In the genomic region with DNA sequence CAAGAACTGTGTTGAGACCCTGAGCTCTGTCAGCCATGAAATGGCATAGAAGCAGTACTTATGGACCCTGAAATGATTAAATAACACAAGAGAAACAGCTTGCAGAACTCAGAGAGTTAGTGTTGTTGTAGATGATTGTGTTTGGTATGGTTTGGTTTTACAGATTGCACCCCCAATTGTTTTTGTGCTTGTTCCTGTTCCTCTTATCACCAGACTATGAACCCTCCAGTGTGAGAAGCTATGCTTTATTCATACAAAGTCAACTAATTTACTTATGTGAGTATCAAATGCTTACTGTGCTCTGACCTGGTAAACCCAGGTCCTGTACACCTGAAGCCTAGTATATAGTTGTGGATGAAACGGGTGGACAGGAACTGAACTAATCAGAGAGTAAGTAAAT, we compare ENCODE assay signal across 28 mouse cellular contexts. TPM values are rescaled to one million over a fixed set of nuclear protein-coding genes. Genes with fewer than 3 reads are reported as not detected.
A peak's percentile ranks its signal among the peaks of the same experiment; 100 is the strongest.
DNase-seq lines count a peak whose midpoint lies in the region; ATAC-seq and TF ChIP-seq lines count a peak whose summit lies in the region.
"Had no signal": no experiment of that assay in that cellular context is flagged by ENCODE, and none has a peak within 500 bp of the region (broad histone marks: within the 10 kb centered on the region; RNA-seq: fewer than 3 reads in every experiment).

No protein-coding gene starts in this region.

- 0 out of 2 replicates have a peak, but pooled peaks cover 7% of the 10 kb centered on the region for H3K27me3 ChIP-seq in liver, embryonic 12.5 days (replicated peaks)
- no peaks in the 10 kb centered on the region for H3K27me3 ChIP-seq in liver, embryonic 11.5 days (replicated peaks; ENCODE audit: control insufficient read depth, insufficient read depth, low read length)
- no peaks in the 10 kb centered on the region for H3K27me3 ChIP-seq in MEL (ENCODE audit: control insufficient read depth in 1 of 2, insufficient read depth in 2 of 2, low read length in 2 of 2)
- H3K27me3 ChIP-seq in liver, embryonic 14.5 days (ENCODE audit: control insufficient read depth, insufficient read depth, low read length) = no peaks in the 10 kb centered on the region
- H3K27me3 ChIP-seq in liver, postnatal 0 days (ENCODE audit: insufficient read depth, low read length) = 0 out of 2 replicates have a peak, but pooled peaks cover 3% of the 10 kb centered on the region
- H3K27me3 ChIP-seq: embryonic facial prominence, embryonic 13.5 days; embryonic facial prominence, embryonic 15.5 days; forebrain, embryonic 12.5 days had no signal

- peaks cover 3% of the 10 kb centered on the region for H3K36me3 ChIP-seq in liver, embryonic 12.5 days
- H3K36me3 ChIP-seq in liver, embryonic 11.5 days (ENCODE audit: control insufficient read depth, insufficient read depth, low read length) = no peaks in the 10 kb centered on the region
- H3K36me3 ChIP-seq in MEL (ENCODE audit: control insufficient read depth in 1 of 2, insufficient read depth in 2 of 2, low read length in 2 of 2) = peaks cover 0 to 49% of the 10 kb centered on the region in 2 experiments; a peak in 2 of 4 replicates
- H3K36me3 ChIP-seq in liver, embryonic 14.5 days (replicated peaks; ENCODE audit: control insufficient read depth, insufficient read depth, low read depth) = peaks cover 6% of the 10 kb centered on the region
- H3K36me3 ChIP-seq in liver, postnatal 0 days (replicated peaks; ENCODE audit: insufficient read depth, low read length) = no peaks in the 10 kb centered on the region
- H3K36me3 ChIP-seq: embryonic facial prominence, embryonic 13.5 days; embryonic facial prominence, embryonic 15.5 days; forebrain, embryonic 10.5 days; forebrain, embryonic 12.5 days had no signal

- 0 out of 2 replicates have a peak overlapping the region, but pooled peaks have one; percentile 3 for H3K4me2 ChIP-seq in liver, embryonic 12.5 days
- H3K4me2 ChIP-seq in liver, embryonic 11.5 days = no peak overlapping the region
- H3K4me2 ChIP-seq in liver, embryonic 14.5 days (ENCODE audit: low read depth) = no peak overlapping the region
- no peak overlapping the region for H3K4me2 ChIP-seq in liver, postnatal 0 days (ENCODE audit: low read depth, low read length)
- H3K4me2 ChIP-seq: embryonic facial prominence, embryonic 13.5 days; embryonic facial prominence, embryonic 15.5 days; forebrain, embryonic 12.5 days had no signal

- no peak for DNase-seq in liver, embryonic 11.5 days (ENCODE audit: low spot score)
- DNase-seq in MEL (ENCODE audit: low read depth, low spot score) = peak; percentile 60
- DNase-seq in liver, embryonic 14.5 days (ENCODE audit: low read depth in 3 of 3, low spot score in 3 of 3) = no peak
- no peak for DNase-seq in liver, postnatal 0 days
- DNase-seq in urinary bladder, postnatal 14 days (ENCODE audit: low spot score) = no peak
- no peak for DNase-seq in frontal cortex, postnatal 10 days (ENCODE audit: low spot score in 2 of 2)
- DNase-seq: adrenal gland, adult 8-10 months; adrenal gland, postnatal 14 days; adrenal gland, postnatal 36 days; cerebellum, adult 11-12 months; cerebellum, adult 2 months; cerebellum, adult 9-10 months; cerebellum, postnatal 10 days; cerebellum, postnatal 25 days had no signal

- H3K4me1 ChIP-seq in liver, embryonic 12.5 days = peaks cover 71% of the 10 kb centered on the region
- H3K4me1 ChIP-seq in liver, embryonic 11.5 days (replicated peaks; ENCODE audit: control insufficient read depth, insufficient read depth, low read length) = peaks cover 16% of the 10 kb centered on the region
- peaks cover 47 to 57% of the 10 kb centered on the region in 2 experiments for H3K4me1 ChIP-seq in MEL (ENCODE audit: control insufficient read depth in 1 of 2, insufficient read depth in 2 of 2, low read length in 2 of 2)
- H3K4me1 ChIP-seq in liver, embryonic 14.5 days (replicated peaks; ENCODE audit: control insufficient read depth in 2 of 2, insufficient read depth in 2 of 2, low read length in 1 of 2) = peaks cover 52% of the 10 kb centered on the region in 2 experiments
- H3K4me1 ChIP-seq in liver, postnatal 0 days (ENCODE audit: insufficient read depth) = peaks cover 3% of the 10 kb centered on the region; the same call in 1 of the 2 replicates
- H3K4me1 ChIP-seq: embryonic facial prominence, embryonic 15.5 days had no signal

- no peaks in the 10 kb centered on the region for H3K9me3 ChIP-seq in liver, embryonic 12.5 days (replicated peaks)
- no peaks in the 10 kb centered on the region for H3K9me3 ChIP-seq in liver, embryonic 11.5 days (ENCODE audit: control insufficient read depth, low read length)
- no peaks in the 10 kb centered on the region for H3K9me3 ChIP-seq in MEL (replicated peaks; ENCODE audit: insufficient read depth, low read length)
- no peaks in the 10 kb centered on the region for H3K9me3 ChIP-seq in liver, embryonic 14.5 days (ENCODE audit: control insufficient read depth, low read length)
- no peaks in the 10 kb centered on the region for H3K9me3 ChIP-seq in liver, postnatal 0 days (ENCODE audit: low read length)
- H3K9me3 ChIP-seq: embryonic facial prominence, embryonic 13.5 days; embryonic facial prominence, embryonic 15.5 days; forebrain, embryonic 10.5 days; forebrain, embryonic 12.5 days had no signal

- TF ChIP-seq CTCF in MEL (IDR thresholded peaks at IDR 0.05 in 2 of 3, conservative IDR thresholded peaks at IDR 0.05 in 1 of 3; ENCODE audit: control insufficient read depth in 1 of 3, insufficient read depth in 1 of 3, low read depth in 2 of 3, low read length in 3 of 3, poor library complexity in 1 of 3, severe bottlenecking in 1 of 3) = no peak
- TF ChIP-seq CTCF in liver, embryonic 14.5 days (IDR thresholded peaks at IDR 0.05; ENCODE audit: low read depth) = no peak
- TF ChIP-seq CTCF in liver, postnatal 0 days (IDR thresholded peaks at IDR 0.05; ENCODE audit: low read depth) = no peak

- H3K4me3 ChIP-seq in liver, embryonic 12.5 days = no peak overlapping the region
- no peak overlapping the region for H3K4me3 ChIP-seq in liver, embryonic 11.5 days (ENCODE audit: low read depth, low read length)
- no peak overlapping the region for H3K4me3 ChIP-seq in MEL (ENCODE audit: control insufficient read depth in 1 of 2, insufficient read depth in 1 of 2, low read depth in 2 of 2, low read length in 2 of 2)
- H3K4me3 ChIP-seq in liver, embryonic 14.5 days (ENCODE audit: insufficient read depth in 1 of 2, low read depth in 2 of 2, low read length in 2 of 2) = no peak overlapping the region
- no peak overlapping the region for H3K4me3 ChIP-seq in liver, postnatal 0 days (ENCODE audit: low read depth, low read length)
- H3K4me3 ChIP-seq: embryonic facial prominence, embryonic 13.5 days; embryonic facial prominence, embryonic 15.5 days; forebrain, embryonic 10.5 days; forebrain, embryonic 12.5 days had no signal

- no peak overlapping the region for H3K9ac ChIP-seq in liver, embryonic 12.5 days
- H3K9ac ChIP-seq in liver, embryonic 11.5 days (ENCODE audit: low read depth, low read length) = no peak overlapping the region
- H3K9ac ChIP-seq in MEL (ENCODE audit: control insufficient read depth, low read depth, low read length, poor library complexity, severe bottlenecking) = no peak overlapping the region
- no peak overlapping the region for H3K9ac ChIP-seq in liver, embryonic 14.5 days (replicated peaks)
- no peak overlapping the region for H3K9ac ChIP-seq in liver, postnatal 0 days (replicated peaks)
- H3K9ac ChIP-seq: embryonic facial prominence, embryonic 13.5 days; embryonic facial prominence, embryonic 15.5 days; forebrain, embryonic 12.5 days had no signal

- no peaks in the 10 kb centered on the region for H3K79me2 ChIP-seq in MEL (ENCODE audit: control insufficient read depth, insufficient read depth, low read length, poor library complexity)

- 48% methylated on average over 1 of the region's 1 CpGs for WGBS in liver, embryonic 12.5 days (ENCODE audit: insufficient replicate concordance)
- WGBS in liver, embryonic 11.5 days = 66% methylated on average over 1 of the region's 1 CpGs
- WGBS in liver, embryonic 14.5 days (ENCODE audit: insufficient replicate concordance) = 55% methylated on average over 1 of the region's 1 CpGs
- WGBS in liver, postnatal 0 days (ENCODE audit: insufficient replicate concordance) = 67% methylated on average over 1 of the region's 1 CpGs

- no peak for TF ChIP-seq POLR2A in MEL (IDR thresholded peaks at IDR 0.05; ENCODE audit: control insufficient read depth in 1 of 2, insufficient read depth in 1 of 2, low read depth in 1 of 2, low read length in 2 of 2, poor library complexity in 1 of 2)

- ATAC-seq in liver, embryonic 12.5 days = no peak
- no peak for ATAC-seq in liver, embryonic 11.5 days (replicated peaks; ENCODE audit: low FRiP score)
- no peak for ATAC-seq in liver, embryonic 14.5 days (ENCODE audit: insufficient read depth)
- ATAC-seq in liver, postnatal 0 days = no peak
- ATAC-seq: activated CD4-positive, CD25-positive, alpha-beta regulatory T cell, adult 4 months; forebrain, embryonic 14.5 days; forebrain, embryonic 16.5 days; Patski had no signal

- TF ChIP-seq RAD21 in MEL (IDR thresholded peaks at IDR 0.05; ENCODE audit: low read depth, low read length) = no peak

- TF ChIP-seq EP300 in MEL (IDR thresholded peaks at IDR 0.05; ENCODE audit: low read depth in 1 of 2, low read length in 2 of 2) = no peak
- no peak for TF ChIP-seq EP300 in liver, embryonic 14.5 days (IDR thresholded peaks at IDR 0.05; ENCODE audit: low read depth)
- no peak for TF ChIP-seq EP300 in liver, postnatal 0 days (IDR thresholded peaks at IDR 0.05; ENCODE audit: low read depth)

- H3K27ac ChIP-seq in liver, embryonic 12.5 days = peak overlapping the region; percentile 34
- no peak overlapping the region for H3K27ac ChIP-seq in liver, embryonic 11.5 days (ENCODE audit: low read depth, low read length)
- H3K27ac ChIP-seq in MEL (ENCODE audit: control insufficient read depth, low read depth, low read length) = peak overlapping the region; percentile 18; the same call in 1 of the 2 replicates
- H3K27ac ChIP-seq in liver, embryonic 14.5 days = peak overlapping the region; percentile 34
- peak overlapping the region; percentile 16; the same call in 1 of the 2 replicates for H3K27ac ChIP-seq in liver, postnatal 0 days (ENCODE audit: low read depth)
- H3K27ac ChIP-seq: embryonic facial prominence, embryonic 13.5 days; embryonic facial prominence, embryonic 15.5 days; forebrain, embryonic 10.5 days; forebrain, embryonic 12.5 days had no signal

RNA-seq across cellular contexts. Expression of gene Ackr1, which starts 7.0 kb away (rescaled TPM):
- 54.2 and 56.5 TPM in 2 replicates for polyA plus RNA-seq in liver, embryonic 12.5 days (2016; fragmentation: Nextera tagmentation; extraction: Ambion mirVana)
- polyA plus RNA-seq in liver, embryonic 11.5 days (2014; fragmentation: Nextera tagmentation; extraction: Ambion mirVana) = 15.0 and 16.5 TPM in 2 replicates
- total RNA-seq in MEL (2012; rRNA removed) = 0.19 and 0.20 TPM in 2 replicates
- polyA plus RNA-seq in MEL (2012; ENCODE audit: insufficient read depth in 1 of 2, insufficient read length in 2 of 2, low read depth in 1 of 2, low replicate concordance in 2 of 2, missing spikeins in 1 of 2) = under 1 TPM in 1 of 2 experiments, not detected in 1; 0.42 TPM
- polyA plus RNA-seq in liver, embryonic 14.5 days (2012; rRNA removed) = 53.0 and 70.6 TPM in 2 replicates
- polyA plus RNA-seq in liver, embryonic 14.5 days (2014; fragmentation: Nextera tagmentation; extraction: Ambion mirVana) = 76.9 and 84.9 TPM in 2 replicates
- polyA plus RNA-seq in liver, postnatal 0 days (2015; fragmentation: Nextera tagmentation; extraction: Ambion mirVana) = 16.9 and 21.8 TPM in 2 replicates
- total RNA-seq: ES-E14 had no signal
- polyA plus RNA-seq: activated CD4-positive, CD25-positive, alpha-beta regulatory T cell, adult 4 months; C2C12; Patski had no signal

RNA-seq across cellular contexts. Expression of gene Aim2, which starts 24.1 kb away (rescaled TPM):
- 2.8 and 4.0 TPM in 2 replicates for polyA plus RNA-seq in liver, embryonic 12.5 days (2016; fragmentation: Nextera tagmentation; extraction: Ambion mirVana)
- polyA plus RNA-seq in liver, embryonic 11.5 days (2014; fragmentation: Nextera tagmentation; extraction: Ambion mirVana) = 1.1 and 3.2 TPM in 2 replicates
- total RNA-seq in MEL (2012; rRNA removed) = 2.3 TPM in 2 replicates
- polyA plus RNA-seq in MEL (2012; ENCODE audit: insufficient read depth in 1 of 2, insufficient read length in 2 of 2, low read depth in 1 of 2, low replicate concordance in 2 of 2, missing spikeins in 1 of 2) = 1 to 10 TPM in 1 of 2 experiments, not detected in 1; 9.1 TPM
- 3.2 and 4.4 TPM in 2 replicates for polyA plus RNA-seq in liver, embryonic 14.5 days (2012; rRNA removed)
- 1.7 and 3.3 TPM in 2 replicates for polyA plus RNA-seq in liver, embryonic 14.5 days (2014; fragmentation: Nextera tagmentation; extraction: Ambion mirVana)
- 4.6 and 4.7 TPM in 2 replicates for polyA plus RNA-seq in liver, postnatal 0 days (2015; fragmentation: Nextera tagmentation; extraction: Ambion mirVana)

RNA-seq across cellular contexts. Expression of gene Cadm3, which starts 40.9 kb away (rescaled TPM):
- polyA plus RNA-seq in liver, embryonic 12.5 days (2016; fragmentation: Nextera tagmentation; extraction: Ambion mirVana) = 1.1 and 1.3 TPM in 2 replicates
- 1.1 and 1.5 TPM in 2 replicates for polyA plus RNA-seq in liver, embryonic 11.5 days (2014; fragmentation: Nextera tagmentation; extraction: Ambion mirVana)
- 0.19 and 0.20 TPM in 2 replicates for total RNA-seq in MEL (2012; rRNA removed)
- under 1 TPM in 1 of 2 experiments, not detected in 1; 0.03 TPM for polyA plus RNA-seq in MEL (2012; ENCODE audit: insufficient read depth in 1 of 2, insufficient read length in 2 of 2, low read depth in 1 of 2, low replicate concordance in 2 of 2, missing spikeins in 1 of 2)
- 0.42 and 0.44 TPM in 2 replicates for polyA plus RNA-seq in liver, embryonic 14.5 days (2012; rRNA removed)
- 0.87 and 0.89 TPM in 2 replicates for polyA plus RNA-seq in liver, embryonic 14.5 days (2014; fragmentation: Nextera tagmentation; extraction: Ambion mirVana)
- polyA plus RNA-seq in liver, postnatal 0 days (2015; fragmentation: Nextera tagmentation; extraction: Ambion mirVana) = 0.49 and 0.61 TPM in 2 replicates
- polyA plus RNA-seq: activated CD4-positive, CD25-positive, alpha-beta regulatory T cell, adult 4 months; Patski had no signal

RNA-seq across cellular contexts. Expression of gene Mptx2, which starts 49.0 kb away (rescaled TPM):
- polyA plus RNA-seq in liver, embryonic 12.5 days (2016; fragmentation: Nextera tagmentation; extraction: Ambion mirVana) = not detected in 2 replicates
- polyA plus RNA-seq in liver, embryonic 11.5 days (2014; fragmentation: Nextera tagmentation; extraction: Ambion mirVana) = not detected in 2 replicates
- total RNA-seq in MEL (2012; rRNA removed) = not detected in 2 replicates
- polyA plus RNA-seq in MEL (2012; ENCODE audit: insufficient read depth in 1 of 2, insufficient read length in 2 of 2, low read depth in 1 of 2, low replicate concordance in 2 of 2, missing spikeins in 1 of 2) = not detected
- not detected in 2 replicates for polyA plus RNA-seq in liver, embryonic 14.5 days (2012; rRNA removed)
- not detected in 2 replicates for polyA plus RNA-seq in liver, embryonic 14.5 days (2014; fragmentation: Nextera tagmentation; extraction: Ambion mirVana)
- polyA plus RNA-seq in liver, postnatal 0 days (2015; fragmentation: Nextera tagmentation; extraction: Ambion mirVana) = not detected in 2 replicates
- total RNA-seq: adrenal gland, adult 18-20 months; adrenal gland, adult 8-10 months; adrenal gland, postnatal 14 days; adrenal gland, postnatal 36 days; ES-E14 had no signal
- polyA plus RNA-seq: activated CD4-positive, CD25-positive, alpha-beta regulatory T cell, adult 4 months; C2C12; cerebellum, adult 2 months; cortical plate, adult 2 months; embryonic facial prominence, embryonic 11.5 days; embryonic facial prominence, embryonic 13.5 days; embryonic facial prominence, embryonic 15.5 days; forebrain, embryonic 10.5 days; forebrain, embryonic 12.5 days; forebrain, embryonic 14.5 days; forebrain, embryonic 16.5 days; Patski had no signal

Comparison
In these comparisons a context has a peak if more than half of its experiments do, and no peak if none do; other contexts are left out.
1. RNA of gene Ackr1, which starts 7.0 kb away (polyA plus RNA-seq): 53.0 to 84.9 TPM in liver, embryonic 14.5 days, 54.2 to 56.5 TPM in liver, embryonic 12.5 days, 16.9 to 21.8 TPM in liver, postnatal 0 days and 15.0 to 16.5 TPM in liver, embryonic 11.5 days; 0.42 TPM in MEL; every median in the first group is over 10 times any median in the second.